Mouse (Mus musculus): ENCODE measurements around the gene Stt3b.

DNA sequence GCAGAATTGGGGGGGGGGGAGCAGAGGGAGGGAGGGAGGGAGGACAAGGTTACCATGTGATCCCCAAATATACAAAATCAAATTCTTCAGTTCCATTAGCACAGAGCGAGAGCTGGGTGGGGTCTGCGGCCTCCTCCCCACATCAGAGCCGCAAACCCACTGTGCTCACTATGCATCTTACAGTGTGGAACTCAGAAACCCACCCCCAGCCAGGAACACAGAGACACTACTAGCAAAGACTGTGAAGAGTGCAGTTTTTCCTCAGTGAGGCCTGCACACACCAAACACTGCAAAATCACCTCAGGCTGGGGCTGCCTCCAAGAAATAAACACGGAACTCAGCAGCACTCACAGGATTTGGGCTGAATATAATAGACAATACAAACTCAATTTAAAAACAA lies 50.4 kb downstream of the Stt3b start:
- no peak for TF ChIP-seq CTCF (IDR thresholded peaks at IDR 0.05; ENCODE audit: low read depth, low read length)
- no peak for TF ChIP-seq GATA1 (IDR thresholded peaks at IDR 0.05; ENCODE audit: borderline replicate concordance, low read length)
- no peak for TF ChIP-seq POLR2AphosphoS5 (IDR thresholded peaks at IDR 0.05; ENCODE audit: insufficient replicate concordance, low read depth, low read length)

Data from G1E (cell line).